Mouse (Mus musculus): ENCODE measurements around the gene Eipr1.

Gene Eipr1

GRCm38 (mm10) chr12:28775120-28775519 is 23.5 kb downstream of the Eipr1 start:
- in situ Hi-C loops (cut with MboI, MseI), result no loop called here

- in situ Hi-C loops (cut with MboI, MseI), result no loop called here
Observed at GRCm38 (mm10) chr12:28775627-28776026, 24.0 kb downstream of the Eipr1 start.

- in situ Hi-C loops (cut with MboI, MseI), result no loop called here
Observed at GRCm38 (mm10) chr12:28780180-28780579, 28.6 kb downstream of the Eipr1 start.

GRCm38 (mm10) chr12:28782637-28783036 is 31.0 kb downstream of the Eipr1 start:
- in situ Hi-C loops (cut with MboI, MseI), result no loop called here

- in situ Hi-C loops (cut with MboI, MseI), result no loop called here
Observed at GRCm38 (mm10) chr12:28784355-28784754, 32.8 kb downstream of the Eipr1 start.

GRCm38 (mm10) chr12:28784864-28785263 is 33.3 kb downstream of the Eipr1 start:
- in situ Hi-C loops (cut with MboI, MseI), result no loop called here

GRCm38 (mm10) chr12:28785299-28785698 is 33.7 kb downstream of the Eipr1 start:
- in situ Hi-C loops (cut with MboI, MseI), result no loop called here

GRCm38 (mm10) chr12:28786310-28786709 is 34.7 kb downstream of the Eipr1 start:
- in situ Hi-C loops (cut with MboI, MseI), result no loop called here

GRCm38 (mm10) chr12:28792613-28793012 is 41.0 kb downstream of the Eipr1 start:
- in situ Hi-C loops (cut with MboI, MseI), result no loop called here

- in situ Hi-C loops (cut with MboI, MseI), result no loop called here
Observed at GRCm38 (mm10) chr12:28793715-28794114, 42.1 kb downstream of the Eipr1 start.

- in situ Hi-C loops (cut with MboI, MseI), result no loop called here
Observed at GRCm38 (mm10) chr12:28795041-28795440, 43.4 kb downstream of the Eipr1 start.

- in situ Hi-C loops (cut with MboI, MseI), result no loop called here
Observed at GRCm38 (mm10) chr12:28796881-28797420, 45.3 kb downstream of the Eipr1 start.

GRCm38 (mm10) chr12:28799798-28800411 is 48.3 kb downstream of the Eipr1 start:
- in situ Hi-C loops (cut with MboI, MseI), result no loop called here

GRCm38 (mm10) chr12:28800423-28800822 is 48.8 kb downstream of the Eipr1 start:
- in situ Hi-C loops (cut with MboI, MseI), result no loop called here

GRCm38 (mm10) chr12:28800891-28801290 is 49.3 kb downstream of the Eipr1 start:
- in situ Hi-C loops (cut with MboI, MseI), result no loop called here

- in situ Hi-C loops (cut with MboI, MseI), result no loop called here
Observed at GRCm38 (mm10) chr12:28801731-28802130, 50.1 kb downstream of the Eipr1 start.

GRCm38 (mm10) chr12:28803043-28803442 is 51.4 kb downstream of the Eipr1 start:
- in situ Hi-C loops (cut with MboI, MseI), result no loop called here

GRCm38 (mm10) chr12:28804558-28805481 is 53.2 kb downstream of the Eipr1 start:
- in situ Hi-C loops (cut with MboI, MseI), result no loop called here

- in situ Hi-C loops (cut with MboI, MseI), result no loop called here
Observed at GRCm38 (mm10) chr12:28808786-28809375, 57.3 kb downstream of the Eipr1 start.

- in situ Hi-C loops (cut with MboI, MseI), result no loop called here
Observed at GRCm38 (mm10) chr12:28809756-28810337, 58.2 kb downstream of the Eipr1 start.

GRCm38 (mm10) chr12:28816681-28817426 is 65.3 kb downstream of the Eipr1 start:
- in situ Hi-C loops (cut with MboI, MseI), result no loop called here

All from T-helper 1 cell (primary cell).